Mouse (Mus musculus) spleen, adult 18-20 months (tissue): Measurements from ENCODE around the gene Phpt1.

Experiments
- DNase-seq, 2 experiments: peaks; one replicate each; pipeline ENCODE4 v3.0.0; 2022; ENCODE audit warnings: mixed read lengths in 2 of 2

Phpt1 gene

GRCm38 (mm10) chr2:25574579-25575431 is at the start of gene Phpt1, which contains the start of gene Mamdc4:
TSS of gene Phpt1 (minus strand) at chr2:25575224.
TSS of gene Mamdc4 (minus strand) at chr2:25574845.
- DNase-seq: peak; percentile 92 to 98

DNA sequence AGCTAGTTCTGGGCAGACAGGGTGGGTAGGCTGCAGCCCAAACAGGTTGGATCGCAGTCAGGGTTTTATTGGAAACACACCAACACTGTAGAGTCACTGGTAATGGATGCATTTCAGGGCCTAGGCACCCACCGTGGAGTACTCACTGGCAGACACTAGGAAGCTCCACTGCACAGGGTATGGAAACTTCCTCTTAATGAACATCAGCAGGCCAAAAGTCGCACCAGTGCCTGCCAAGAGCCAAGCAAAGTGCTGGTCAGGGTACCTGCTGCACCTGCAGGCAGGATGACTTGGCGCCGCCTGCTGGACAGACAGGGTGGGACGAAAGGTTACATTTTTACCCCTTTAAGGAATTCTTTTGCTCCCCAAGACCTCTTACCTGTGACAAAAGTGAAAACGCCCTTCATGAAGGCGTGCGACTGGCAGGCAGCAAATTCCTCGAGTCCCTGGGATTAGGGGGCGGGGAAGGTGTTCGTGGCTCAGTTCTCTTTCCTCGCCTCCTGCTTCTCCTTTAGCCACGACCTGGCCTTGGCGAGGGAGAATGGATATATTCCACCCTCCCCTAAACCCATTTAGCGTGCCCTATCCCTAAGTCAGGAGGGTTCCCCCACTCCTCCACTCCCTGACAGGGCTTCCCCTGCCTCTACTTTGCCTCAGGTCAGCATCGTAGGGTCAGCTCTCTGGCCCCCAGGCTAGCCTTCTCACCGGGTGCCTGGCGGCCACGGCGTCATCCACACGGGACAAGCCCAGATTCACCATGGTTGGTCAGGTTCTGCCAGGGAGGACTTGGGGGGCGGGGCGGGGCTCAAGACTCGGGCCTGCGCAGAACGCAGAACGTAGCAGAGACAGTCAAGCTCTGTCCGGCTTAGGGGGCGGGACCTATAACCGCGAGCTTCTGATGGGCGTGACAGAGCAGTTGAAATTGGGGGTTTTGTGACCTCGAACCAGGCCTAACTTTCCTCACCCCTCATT is 46.5 kb upstream of the Phpt1 start, which contains the start of gene Tmem141:
Gene Tmem141, minus strand, starts transcription at position 777 of the 972 bp plus-strand sequence.
- peak; percentile 65 to 71 for DNase-seq

- DNase-seq: no peak
These were observed 45.8 kb upstream of the Phpt1 start for GRCm38 (mm10) chr2:25620852-25621228.

GRCm38 (mm10) chr2:25620386-25620785 is 45.4 kb upstream of the Phpt1 start:
- DNase-seq: no peak

DNA sequence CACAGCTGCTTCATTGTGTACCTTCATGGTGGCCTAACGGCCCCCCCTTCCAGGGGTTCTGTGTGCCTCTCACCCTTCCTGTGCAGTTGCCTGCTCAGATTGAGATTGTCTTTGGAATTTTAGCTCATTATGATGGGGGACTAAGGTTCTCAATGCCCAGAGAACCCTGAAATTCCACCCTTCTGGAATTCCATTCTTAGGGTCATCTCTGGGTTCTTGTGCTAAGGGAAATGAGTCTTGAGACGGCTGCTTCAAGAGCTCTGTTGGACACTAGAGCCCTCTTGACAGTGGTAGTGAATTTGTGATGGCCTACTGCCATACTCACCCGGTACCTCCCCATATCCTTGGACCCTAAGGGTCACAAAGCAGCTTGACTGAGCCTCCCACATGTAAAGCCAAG is 42.6 kb upstream of the Phpt1 start, which contains the start of gene Ccdc183:
Gene Ccdc183, minus strand, starts transcription at position 101 of the 400 bp plus-strand sequence.
- no peak for DNase-seq

DNA sequence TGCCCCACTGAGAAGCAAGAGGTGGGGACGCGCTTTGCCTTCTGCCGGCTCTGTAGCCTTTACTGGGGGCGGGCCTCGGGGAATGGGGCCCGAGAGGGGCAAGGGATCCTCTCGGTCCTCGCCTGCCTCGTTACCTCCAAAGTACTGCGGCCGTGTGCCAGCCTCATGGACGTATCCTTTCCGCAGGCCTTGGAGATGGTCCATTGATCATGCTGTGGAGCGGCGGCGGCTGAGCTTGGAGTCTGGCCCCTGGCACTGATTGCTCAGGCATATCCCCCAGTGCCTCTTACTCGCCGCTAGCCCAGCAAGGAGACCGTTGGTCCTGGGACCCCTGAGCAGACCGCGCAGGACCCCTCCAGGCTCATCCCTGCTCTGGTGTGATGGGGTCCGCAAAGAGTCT is 41.4 kb upstream of the Phpt1 start:
- DNase-seq: no peak

DNA sequence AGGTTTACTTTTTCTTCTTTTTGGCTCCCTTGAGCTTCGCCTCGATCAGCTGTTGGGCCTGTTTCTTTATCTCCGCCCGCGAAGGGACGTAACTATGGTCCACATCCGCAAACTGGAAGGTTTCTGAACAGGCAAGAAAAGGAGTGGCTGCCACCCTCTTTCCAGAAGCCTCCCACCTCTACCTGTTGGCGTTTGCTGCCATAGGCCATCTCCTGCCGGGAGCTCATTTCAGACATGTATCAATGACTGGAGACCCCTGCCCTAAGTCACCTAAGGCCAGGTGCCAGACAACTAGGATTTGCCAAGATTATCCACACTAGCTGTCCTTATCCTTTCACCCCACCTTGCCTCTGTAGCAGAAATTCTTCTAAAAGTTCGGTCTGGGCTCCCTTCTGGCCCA is 33.6 kb upstream of the Phpt1 start:
- DNase-seq: no peak

- DNase-seq: peak; percentile 75 to 86
These were observed 33.0 kb upstream of the Phpt1 start, which contains the start of gene Rabl6 for GRCm38 (mm10) chr2:25607761-25608622. TSS of gene Rabl6 (minus strand) at chr2:25608521.

DNA sequence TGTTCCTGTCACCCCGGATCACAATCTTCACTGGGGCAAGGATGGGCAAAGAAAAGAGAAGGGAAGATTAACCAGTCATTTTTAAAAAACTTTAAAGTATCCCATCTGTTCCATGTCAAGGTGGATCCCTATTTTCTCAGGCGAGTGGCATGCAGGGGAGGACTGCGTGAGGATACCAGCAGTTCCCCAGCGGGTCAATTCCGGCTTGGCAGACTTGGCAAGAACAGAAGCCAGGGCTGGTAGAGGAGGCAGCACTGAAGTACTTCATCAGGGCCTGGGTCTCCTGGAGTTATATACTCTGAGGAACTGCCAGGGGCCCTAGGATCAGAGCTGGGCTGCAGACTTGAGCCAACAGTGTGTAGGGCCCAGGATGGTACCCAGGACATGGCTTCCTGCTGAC is 27.5 kb upstream of the Phpt1 start:
- DNase-seq: no peak

- no peak for DNase-seq
These were observed 25.0 kb upstream of the Phpt1 start for GRCm38 (mm10) chr2:25600037-25600436.

GRCm38 (mm10) chr2:25598749-25599148 is 23.7 kb upstream of the Phpt1 start:
- no peak for DNase-seq

GRCm38 (mm10) chr2:25596765-25597510 is 21.9 kb upstream of the Phpt1 start:
- DNase-seq: no peak

DNA sequence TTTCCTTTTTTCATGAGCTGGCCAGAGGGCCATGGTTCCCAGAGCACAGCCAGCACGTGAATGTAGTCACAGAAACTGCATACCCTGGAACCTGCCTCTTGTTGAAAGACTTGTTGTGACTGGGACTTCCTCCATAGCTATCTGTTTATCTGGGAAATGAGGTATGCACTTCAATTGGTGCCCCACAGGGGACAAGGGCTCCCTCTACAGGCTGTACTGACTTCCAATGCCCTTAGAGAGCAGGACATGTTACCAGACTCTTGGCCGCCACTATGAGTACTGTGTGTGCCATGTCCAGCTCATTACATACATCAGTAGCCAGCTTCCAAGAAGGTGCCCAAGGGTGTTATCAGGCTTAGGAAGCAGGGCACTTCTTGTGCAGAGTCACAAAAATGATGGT is 16.8 kb upstream of the Phpt1 start:
- peak in 1 of 2 experiments; percentile 36 for DNase-seq

DNA sequence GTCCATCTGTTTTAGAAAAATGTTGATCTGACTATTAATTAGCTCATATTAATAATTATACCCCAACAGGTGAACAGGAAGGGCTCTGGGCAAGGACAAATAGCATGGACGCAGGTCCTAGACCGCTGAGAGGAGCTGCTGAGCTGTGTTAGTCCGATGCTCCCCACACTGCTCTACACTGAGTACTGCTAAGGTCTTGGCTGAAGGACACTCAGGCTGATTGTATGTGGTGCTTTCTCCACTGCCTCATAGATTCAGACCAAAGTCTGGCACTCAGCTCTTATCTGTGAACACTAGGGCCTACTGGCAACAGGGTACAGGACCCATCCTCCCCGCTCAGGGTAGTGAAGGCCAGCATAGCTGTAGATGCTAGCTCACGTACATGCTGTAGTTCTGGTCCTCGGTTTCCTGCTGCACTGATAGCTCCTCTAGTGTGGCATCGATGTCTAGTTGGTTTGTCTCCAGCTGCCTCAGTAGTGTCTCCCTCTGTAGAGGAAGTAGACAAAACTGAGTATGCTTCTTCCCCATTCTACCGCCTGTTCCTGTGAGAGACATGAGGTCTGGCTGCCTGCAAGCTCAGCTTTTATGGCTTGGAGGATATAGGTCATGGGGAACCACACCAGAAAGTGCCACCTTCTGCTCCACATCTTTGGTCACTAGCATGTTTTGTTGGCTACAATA is 13.3 kb upstream of the Phpt1 start:
- no peak for DNase-seq

GRCm38 (mm10) chr2:25587290-25587689 is 12.3 kb upstream of the Phpt1 start:
- no peak for DNase-seq

- no peak for DNase-seq
These were observed 10.6 kb upstream of the Phpt1 start for GRCm38 (mm10) chr2:25585601-25586000.

GRCm38 (mm10) chr2:25584856-25585255 is 9.8 kb upstream of the Phpt1 start:
- no peak for DNase-seq

DNA sequence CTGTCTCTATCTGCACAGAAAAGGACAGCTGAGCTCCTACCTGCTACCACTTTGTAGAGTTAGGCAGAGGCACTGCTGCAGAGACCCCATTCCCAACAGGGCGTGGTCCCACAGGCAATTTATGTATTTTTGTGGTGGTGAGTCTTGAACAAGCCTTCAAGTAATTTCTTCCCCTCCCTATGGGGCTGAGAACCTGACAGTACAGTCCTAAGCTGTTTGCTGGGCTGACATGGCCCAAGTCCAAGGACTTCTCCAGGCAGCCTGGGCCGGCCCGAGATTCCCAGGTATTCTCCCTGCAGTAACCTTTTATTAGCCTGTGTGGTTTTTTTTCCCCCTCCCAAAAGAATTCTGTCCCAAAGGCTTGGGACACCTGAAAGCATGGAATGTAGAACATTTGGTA is 9.1 kb upstream of the Phpt1 start:
- DNase-seq: no peak

DNA sequence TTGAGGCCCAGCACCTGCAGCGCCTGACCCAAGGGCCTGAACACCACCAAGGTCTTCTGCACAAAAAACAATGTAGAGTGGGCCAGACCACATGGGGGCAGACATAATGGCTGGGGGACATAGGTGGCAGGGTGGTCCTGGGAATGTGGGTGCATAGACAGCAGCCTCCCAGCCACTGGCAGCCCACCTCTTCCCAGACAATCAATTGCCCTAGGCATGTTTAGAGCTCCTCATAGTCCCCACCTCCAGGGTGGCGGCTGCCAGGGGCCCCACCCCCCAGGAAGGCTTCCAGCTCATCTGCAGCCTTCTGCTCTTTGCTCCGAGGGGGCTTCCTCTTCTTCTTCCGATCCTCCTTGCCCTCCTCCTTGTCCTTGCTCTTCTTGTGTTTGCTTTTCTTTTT is 8.5 kb upstream of the Phpt1 start:
- DNase-seq: no peak

GRCm38 (mm10) chr2:25583120-25583481 is 8.1 kb upstream of the Phpt1 start:
- no peak for DNase-seq
